Mouse (Mus musculus) bone marrow macrophage, adult 2 months (primary cell): Measurements from ENCODE around the gene Btg2.

Source experiments
- CTCF ChIP-seq: IDR thresholded peaks from 2 replicates; pipeline ENCODE4 v1.5.1; 2012; ENCODE audit warnings: low read depth, mild to moderate bottlenecking, low read length, moderate library complexity
- POLR2A ChIP-seq: IDR thresholded peaks from 2 replicates; pipeline ENCODE4 v1.6.1; 2012; ENCODE audit warnings: mild to moderate bottlenecking, low read depth, low read length, borderline replicate concordance

- no peak for TF ChIP-seq POLR2A
- no peak for TF ChIP-seq CTCF
Measured at GRCm38 (mm10) chr1:134097080-134097855, 18.3 kb upstream of the Btg2 start.
